Mouse (Mus musculus): ENCODE measurements around the gene Vps25. TPM values are rescaled to one million over a fixed set of nuclear protein-coding genes. Genes with fewer than 3 reads are reported as not detected.

The Vps25 gene
- total RNA-seq, 2 experiments from 2014 or later, result 71.5 to 137 TPM

- ATAC-seq (replicated peaks; ENCODE audit: low FRiP score, low TSS enrichment, poor library complexity, severe bottlenecking), result 0 out of 2 replicates have a peak, but pooled peaks have one; percentile 34
These were observed 54.2 kb downstream of the Vps25 start for GRCm38 (mm10) chr11:101307744-101308143.

Other genes starting within 250 kb of the Vps25 start
- gene Atp6v0a1, start 244.3 kb upstream of the Vps25 start, total RNA-seq (2014; fragmentation: Nextera tagmentation), result 65.0 and 67.0 TPM in 2 replicates
- 32.0 and 71.5 TPM in 2 replicates for gene Atp6v0a1, start 244.3 kb upstream of the Vps25 start, total RNA-seq (2017)
- 1.5 and 4.3 TPM in 2 replicates for gene Naglu, start 183.7 kb upstream of the Vps25 start, total RNA-seq (2014; fragmentation: Nextera tagmentation)
- 3.1 and 4.5 TPM in 2 replicates for gene Naglu, start 183.7 kb upstream of the Vps25 start, total RNA-seq (2017)
- not detected in 2 replicates for gene Hsd17b1, start 175.3 kb upstream of the Vps25 start, total RNA-seq (2014; fragmentation: Nextera tagmentation)
- not detected in 2 replicates for gene Hsd17b1, start 175.3 kb upstream of the Vps25 start, total RNA-seq (2017)
- gene Coasy, start 171.1 kb upstream of the Vps25 start, total RNA-seq (2014; fragmentation: Nextera tagmentation), result 27.3 and 30.7 TPM in 2 replicates
- gene Coasy, start 171.1 kb upstream of the Vps25 start, total RNA-seq (2017), result 15.1 and 17.2 TPM in 2 replicates
- gene Mlx, start 166.4 kb upstream of the Vps25 start, total RNA-seq (2014; fragmentation: Nextera tagmentation), result 46.8 and 53.3 TPM in 2 replicates
- gene Mlx, start 166.4 kb upstream of the Vps25 start, total RNA-seq (2017), result 34.5 and 74.8 TPM in 2 replicates
- 26.2 and 65.9 TPM in 2 replicates for gene Psmc3ip, start 158.3 kb upstream of the Vps25 start, total RNA-seq (2014; fragmentation: Nextera tagmentation)
- 38.0 and 79.3 TPM in 2 replicates for gene Psmc3ip, start 158.3 kb upstream of the Vps25 start, total RNA-seq (2017)
- 17.0 and 20.6 TPM in 2 replicates for gene Retreg3, start 133.8 kb upstream of the Vps25 start, total RNA-seq (2014; fragmentation: Nextera tagmentation)
- gene Retreg3, start 133.8 kb upstream of the Vps25 start, total RNA-seq (2017), result 29.3 and 36.7 TPM in 2 replicates
- 51.9 and 55.2 TPM in 2 replicates for gene Tubg1, start 133.8 kb upstream of the Vps25 start, total RNA-seq (2014; fragmentation: Nextera tagmentation)
- gene Tubg1, start 133.8 kb upstream of the Vps25 start, total RNA-seq (2017), result 28.7 and 42.7 TPM in 2 replicates
- not detected in 2 replicates for gene Tubg2, start 97.8 kb upstream of the Vps25 start, total RNA-seq (2014; fragmentation: Nextera tagmentation)
- not detected in 2 replicates for gene Tubg2, start 97.8 kb upstream of the Vps25 start, total RNA-seq (2017)
- gene Cntnap1, start 83.2 kb upstream of the Vps25 start, total RNA-seq (2014; fragmentation: Nextera tagmentation), result not detected in 2 replicates
- gene Cntnap1, start 83.2 kb upstream of the Vps25 start, total RNA-seq (2017), result 0.15 TPM in 1 of 2 replicates, not detected in the other
- not detected in 2 replicates for gene Plekhh3, start 82.4 kb upstream of the Vps25 start, total RNA-seq (2014; fragmentation: Nextera tagmentation)
- gene Plekhh3, start 82.4 kb upstream of the Vps25 start, total RNA-seq (2017), result not detected in 2 replicates
- not detected in 2 replicates for gene Ccr10, start 78.3 kb upstream of the Vps25 start, total RNA-seq (2014; fragmentation: Nextera tagmentation)
- not detected in 2 replicates for gene Ccr10, start 78.3 kb upstream of the Vps25 start, total RNA-seq (2017)
- 18.2 and 20.6 TPM in 2 replicates for gene Ezh1, start 27.2 kb upstream of the Vps25 start, total RNA-seq (2014; fragmentation: Nextera tagmentation)
- gene Ezh1, start 27.2 kb upstream of the Vps25 start, total RNA-seq (2017), result 13.8 and 20.3 TPM in 2 replicates
- not detected in 2 replicates for gene Ramp2, start 7.7 kb upstream of the Vps25 start, total RNA-seq (2014; fragmentation: Nextera tagmentation)
- gene Ramp2, start 7.7 kb upstream of the Vps25 start, total RNA-seq (2017), result not detected in 2 replicates
- 0.25 and 1.4 TPM in 2 replicates for gene Wnk4, start 6.9 kb downstream of the Vps25 start, total RNA-seq (2014; fragmentation: Nextera tagmentation)
- gene Wnk4, start 6.9 kb downstream of the Vps25 start, total RNA-seq (2017), result 0.05 and 0.30 TPM in 2 replicates
- gene Cntd1, start 25.3 kb downstream of the Vps25 start, total RNA-seq (2014; fragmentation: Nextera tagmentation), result 2.3 and 3.7 TPM in 2 replicates
- 2.1 and 4.2 TPM in 2 replicates for gene Cntd1, start 25.3 kb downstream of the Vps25 start, total RNA-seq (2017)
- 67.5 and 86.7 TPM in 2 replicates for gene Coa3, start 25.4 kb downstream of the Vps25 start, total RNA-seq (2014; fragmentation: Nextera tagmentation)
- gene Coa3, start 25.4 kb downstream of the Vps25 start, total RNA-seq (2017), result 28.4 and 40.6 TPM in 2 replicates
- 86.7 and 98.7 TPM in 2 replicates for gene Becn1, start 48.6 kb downstream of the Vps25 start, total RNA-seq (2014; fragmentation: Nextera tagmentation)
- gene Becn1, start 48.6 kb downstream of the Vps25 start, total RNA-seq (2017), result 160 and 162 TPM in 2 replicates
- 239 and 277 TPM in 2 replicates for gene Psme3, start 62.5 kb downstream of the Vps25 start, total RNA-seq (2014; fragmentation: Nextera tagmentation)
- 176 and 226 TPM in 2 replicates for gene Psme3, start 62.5 kb downstream of the Vps25 start, total RNA-seq (2017)
- gene Aoc2, start 71.4 kb downstream of the Vps25 start, total RNA-seq (2014; fragmentation: Nextera tagmentation), result 7.6 and 11.5 TPM in 2 replicates
- 1.9 and 2.9 TPM in 2 replicates for gene Aoc2, start 71.4 kb downstream of the Vps25 start, total RNA-seq (2017)
- not detected in 2 replicates for gene Aoc3, start 76.9 kb downstream of the Vps25 start, total RNA-seq (2014; fragmentation: Nextera tagmentation)
- gene Aoc3, start 76.9 kb downstream of the Vps25 start, total RNA-seq (2017), result 0.69 TPM in 1 of 2 replicates, not detected in the other
- not detected in 2 replicates for gene G6pc, start 113.9 kb downstream of the Vps25 start, total RNA-seq (2014; fragmentation: Nextera tagmentation)
- not detected in 2 replicates for gene G6pc, start 113.9 kb downstream of the Vps25 start, total RNA-seq (2017)
- gene Aarsd1, start 163.9 kb downstream of the Vps25 start, total RNA-seq (2014; fragmentation: Nextera tagmentation), result 74.9 and 108 TPM in 2 replicates
- 81.8 and 87.7 TPM in 2 replicates for gene Aarsd1, start 163.9 kb downstream of the Vps25 start, total RNA-seq (2017)
- gene Gm27029, start 171.1 kb downstream of the Vps25 start, total RNA-seq (2014; fragmentation: Nextera tagmentation), result 4.9 and 7.1 TPM in 2 replicates
- 0.61 TPM in 1 of 2 replicates, not detected in the other for gene Gm27029, start 171.1 kb downstream of the Vps25 start, total RNA-seq (2017)
- 5.1 and 6.5 TPM in 2 replicates for gene Rundc1, start 171.4 kb downstream of the Vps25 start, total RNA-seq (2014; fragmentation: Nextera tagmentation)
- gene Rundc1, start 171.4 kb downstream of the Vps25 start, total RNA-seq (2017), result 1.5 and 6.2 TPM in 2 replicates
- gene Ptges3l, start 171.6 kb downstream of the Vps25 start, total RNA-seq (2014; fragmentation: Nextera tagmentation), result not detected in 2 replicates
- gene Ptges3l, start 171.6 kb downstream of the Vps25 start, total RNA-seq (2017), result not detected in 2 replicates
- 1,243 and 1,644 TPM in 2 replicates for gene Rpl27, start 188.6 kb downstream of the Vps25 start, total RNA-seq (2014; fragmentation: Nextera tagmentation)
- gene Rpl27, start 188.6 kb downstream of the Vps25 start, total RNA-seq (2017), result 3,990 and 4,375 TPM in 2 replicates
- gene Ifi35, start 194.7 kb downstream of the Vps25 start, total RNA-seq (2014; fragmentation: Nextera tagmentation), result 35.5 and 44.1 TPM in 2 replicates
- gene Ifi35, start 194.7 kb downstream of the Vps25 start, total RNA-seq (2017), result 31.7 and 33.5 TPM in 2 replicates
- 1.6 and 7.2 TPM in 2 replicates for gene Rnd2, start 211.3 kb downstream of the Vps25 start, total RNA-seq (2014; fragmentation: Nextera tagmentation)
- 3.5 and 3.8 TPM in 2 replicates for gene Rnd2, start 211.3 kb downstream of the Vps25 start, total RNA-seq (2017)
- 6.5 and 7.4 TPM in 2 replicates for gene Vat1, start 212.5 kb downstream of the Vps25 start, total RNA-seq (2014; fragmentation: Nextera tagmentation)
- 3.3 and 5.4 TPM in 2 replicates for gene Vat1, start 212.5 kb downstream of the Vps25 start, total RNA-seq (2017)

Measured in megakaryocyte-erythroid progenitor cell, adult 5-6 weeks (primary cell).